Mouse (Mus musculus): ENCODE results near the gene Slfn2.

DNA sequence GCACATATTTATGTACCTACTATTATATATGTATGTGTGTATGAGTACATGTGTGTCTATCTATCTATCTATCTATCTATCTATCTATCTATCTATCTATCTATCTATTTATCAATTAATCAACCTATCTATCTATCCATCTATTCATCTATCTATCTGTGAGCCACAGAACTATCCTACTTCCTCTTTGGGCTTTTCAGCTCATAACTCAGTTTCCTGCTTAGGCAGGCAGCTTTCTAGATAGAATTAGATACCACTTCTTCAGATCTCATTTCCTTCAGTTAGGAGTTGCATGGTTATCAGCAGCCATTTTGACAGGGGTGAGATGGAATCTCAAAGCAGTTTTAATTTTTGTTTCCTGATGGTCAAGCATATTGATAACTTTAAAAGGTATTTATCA is 23.9 kb upstream of the Slfn2 start:
- TF ChIP-seq CTCF (IDR thresholded peaks at IDR 0.05; ENCODE audit: control insufficient read depth, insufficient read depth, insufficient read length): no peak
- TF ChIP-seq MAX (IDR thresholded peaks at IDR 0.05): no peak
- TF ChIP-seq MYOG (IDR thresholded peaks at IDR 0.05; ENCODE audit: control insufficient read depth, extremely low read depth, insufficient read length): no peak
- TF ChIP-seq USF1 (IDR thresholded peaks at IDR 0.05; ENCODE audit: low read depth): no peak
